Mouse (Mus musculus): Measurements from ENCODE around the gene Trim31. TPM values are rescaled to one million over a fixed set of nuclear protein-coding genes. Genes with fewer than 3 reads are reported as not detected.
"Not testable (repeated sequence)": the region's sequence is repeated elsewhere in the genome, so short reads cannot be mapped to it uniquely, and the experiment has no call there.

Trim31 gene
- not detected for total RNA-seq (2021)
- long read RNA-seq, experiment 1: 0 reads
- long read RNA-seq, experiment 2: 0 reads

DNA sequence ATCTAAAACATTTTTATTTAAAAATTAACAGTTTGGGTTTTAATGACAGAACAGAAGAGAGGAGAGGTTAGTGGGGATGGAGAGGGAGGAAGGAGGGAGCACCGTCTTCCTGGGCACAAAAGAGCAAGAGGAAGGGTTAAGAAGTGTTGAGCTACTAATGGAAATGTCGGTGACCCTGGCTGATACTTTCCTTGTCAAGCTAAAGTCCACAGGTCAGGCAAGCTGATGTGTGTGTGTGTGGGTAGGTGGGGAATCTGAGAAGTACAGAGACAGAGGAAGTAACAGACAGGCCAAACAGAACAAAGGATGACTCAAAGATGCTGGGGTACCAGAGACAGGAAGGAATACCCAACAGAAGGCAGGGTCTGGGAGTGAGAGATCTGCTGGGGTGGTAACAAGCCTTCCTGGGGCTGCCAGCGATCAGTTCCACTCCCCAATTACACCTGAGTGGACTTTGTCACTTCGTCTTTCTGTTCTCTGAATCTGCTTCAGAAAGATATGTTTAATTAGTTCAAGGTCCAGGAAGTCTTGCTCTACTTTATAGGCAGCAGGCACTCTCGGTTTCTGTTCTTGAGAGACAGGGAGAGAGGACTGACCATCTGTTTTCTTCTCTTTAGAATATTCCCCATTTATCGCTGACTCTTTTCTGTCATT lies at the start of gene Trim31:
TSS of gene Trim31 (plus strand) at position 567 of the 654 bp plus-strand sequence.
- no peak for DNase-seq (ENCODE audit: low spot score in 2 of 2)

DNA sequence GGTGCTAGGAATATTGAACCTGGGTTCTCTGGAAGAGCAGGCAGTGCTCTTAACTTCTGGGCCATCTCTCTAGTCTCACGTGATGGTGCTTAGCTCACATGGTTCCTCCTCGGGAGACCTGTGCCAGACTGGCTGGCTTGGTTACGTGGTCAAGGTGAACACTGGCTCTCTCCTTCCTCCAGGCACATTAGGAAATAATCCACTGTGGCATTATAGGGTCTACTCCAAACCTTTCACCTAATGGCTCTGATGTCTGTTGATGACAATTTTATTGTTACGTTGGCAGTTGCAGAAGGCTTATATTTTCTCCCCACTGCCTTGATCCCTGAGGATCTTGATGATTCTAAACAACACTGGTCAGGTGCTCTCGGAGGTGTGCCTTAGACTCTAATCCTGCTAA lies 49.0 kb upstream of the Trim31 start:
- no peak for DNase-seq (ENCODE audit: low spot score in 2 of 2)

DNA sequence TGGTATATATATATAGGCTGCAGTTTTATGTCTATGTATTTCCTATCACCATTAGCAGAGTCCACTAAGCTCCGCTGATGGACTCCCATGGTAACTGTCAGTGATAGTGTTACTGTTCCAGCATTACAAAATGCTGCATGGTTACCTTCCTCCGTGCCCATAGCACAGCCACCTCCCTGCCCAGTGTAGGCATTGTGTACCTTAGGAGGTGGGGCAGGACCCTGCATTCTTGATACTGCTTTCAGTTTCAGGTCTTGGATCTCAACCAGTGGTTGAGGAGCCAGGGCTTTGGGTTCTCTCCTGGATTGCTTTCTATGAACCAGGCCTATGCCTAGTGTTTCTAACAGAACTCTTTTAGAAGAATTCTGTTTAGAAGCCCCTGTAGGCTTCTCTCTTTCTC lies 47.9 kb upstream of the Trim31 start:
- DNase-seq (ENCODE audit: low spot score in 2 of 2): no peak

GRCm38 (mm10) chr17:36851200-36851599 lies 46.7 kb upstream of the Trim31 start:
- DNase-seq (ENCODE audit: low spot score in 2 of 2): no peak

DNA sequence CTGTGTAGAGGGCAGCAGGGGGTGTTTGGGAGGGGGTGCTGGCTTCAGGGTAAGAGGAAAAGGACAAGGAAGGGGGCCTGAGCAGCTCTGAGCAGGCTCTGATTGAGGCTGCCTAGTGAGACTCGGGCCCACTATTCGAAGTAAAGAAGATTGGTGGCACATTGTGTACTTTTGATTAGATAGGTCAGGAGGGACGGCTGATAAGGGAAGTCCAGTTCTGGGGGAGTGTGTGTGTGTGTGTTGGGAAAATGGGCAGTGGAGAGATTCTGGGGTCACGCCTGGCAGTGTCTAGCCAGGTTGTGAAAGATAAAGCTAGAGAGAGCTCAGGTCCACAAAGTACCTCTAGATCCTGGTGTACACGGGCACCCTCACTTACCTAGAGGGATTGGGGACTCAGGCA lies 46.3 kb upstream of the Trim31 start:
- no peak for DNase-seq (ENCODE audit: low spot score in 2 of 2)

- no peak for DNase-seq (ENCODE audit: low spot score in 2 of 2)
Observed at GRCm38 (mm10) chr17:36855484-36855883, 42.4 kb upstream of the Trim31 start.

DNA sequence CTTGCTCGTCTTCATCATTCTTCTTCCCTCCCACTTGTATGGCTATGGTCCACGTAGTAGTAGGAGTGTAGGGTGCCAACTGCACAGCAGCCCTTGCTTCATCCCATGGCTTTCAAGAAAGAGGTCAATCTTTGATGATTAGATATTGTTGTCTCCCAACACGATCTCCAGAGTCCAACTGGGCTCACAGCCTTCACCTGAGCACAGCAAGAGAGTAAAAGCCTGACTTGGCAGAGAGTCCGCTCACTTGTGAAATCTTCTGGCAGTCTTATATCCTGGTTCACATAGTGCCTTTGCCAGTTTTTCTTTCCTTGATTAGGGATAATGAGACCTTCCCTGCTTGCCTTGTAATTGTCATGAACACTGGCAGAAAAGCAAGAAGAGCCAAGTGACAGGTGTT lies 41.7 kb upstream of the Trim31 start:
- DNase-seq (ENCODE audit: low spot score in 2 of 2): no peak

GRCm38 (mm10) chr17:36858181-36858580 lies 39.7 kb upstream of the Trim31 start:
- DNase-seq (ENCODE audit: low spot score in 2 of 2): no peak

- DNase-seq (ENCODE audit: low spot score in 2 of 2): no peak
Observed at GRCm38 (mm10) chr17:36861680-36862079, 36.2 kb upstream of the Trim31 start.

DNA sequence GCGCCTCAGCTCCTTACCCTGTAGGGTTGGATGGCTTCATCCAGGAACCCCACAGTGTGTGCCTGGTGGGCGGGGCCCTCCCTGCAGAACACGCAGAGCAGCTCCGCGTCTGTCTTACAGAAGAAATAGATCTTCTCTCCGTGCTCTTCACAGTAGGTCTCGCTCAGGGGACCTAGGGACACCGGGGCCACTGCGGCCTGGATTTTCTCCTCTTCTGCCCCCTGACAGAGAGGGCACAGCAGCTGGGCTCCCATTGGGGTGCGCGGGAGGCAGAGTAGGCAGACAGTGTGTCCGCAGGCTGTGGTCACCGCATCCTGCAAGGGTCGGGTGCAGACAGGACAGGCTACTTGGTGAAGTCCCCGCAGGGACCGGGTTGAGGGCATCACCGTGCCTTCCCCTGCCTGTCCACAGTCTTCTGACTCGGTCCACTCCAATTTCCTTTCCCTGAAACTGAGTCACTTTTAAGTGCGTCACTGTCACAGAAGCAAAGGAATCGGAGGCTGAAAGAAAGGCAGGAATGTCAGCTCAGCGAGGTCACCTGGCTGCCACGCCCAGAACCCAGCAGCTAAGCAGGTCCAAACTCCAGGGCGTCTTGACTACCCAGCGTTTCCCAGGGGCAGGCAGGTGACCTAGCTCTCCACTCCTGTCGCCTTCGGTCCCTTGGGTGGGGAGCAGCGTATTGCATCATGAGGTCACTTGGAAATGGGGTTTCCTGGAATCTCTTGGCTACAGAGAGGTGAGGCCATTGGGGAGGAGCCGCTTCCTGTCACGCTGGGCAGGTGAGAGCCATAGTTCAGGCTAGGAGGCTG lies 31.0 kb upstream of the Trim31 start, which contains the start of gene Trim15:
TSS of gene Trim15 (minus strand) at position 492 of the 809 bp plus-strand sequence.
- DNase-seq (ENCODE audit: low spot score in 2 of 2): no peak

DNA sequence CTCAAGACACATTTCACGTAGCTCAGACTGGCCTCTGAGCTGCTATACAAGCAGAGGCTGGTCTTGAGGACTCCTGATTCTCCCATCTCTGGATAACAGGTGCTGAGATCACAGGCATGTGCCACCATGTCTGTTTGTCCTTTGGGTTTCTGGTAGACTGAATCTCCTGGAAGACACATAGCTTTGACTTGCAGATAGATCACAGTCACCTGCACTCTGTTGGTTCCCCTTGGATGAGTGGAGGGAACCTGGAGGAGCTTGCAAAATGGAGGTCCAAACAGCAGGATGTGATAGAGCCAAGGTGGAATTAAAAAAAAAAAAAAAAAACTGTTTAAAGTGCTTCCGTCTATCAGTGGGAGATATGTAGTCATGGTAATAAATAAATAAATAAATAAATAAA lies 29.1 kb upstream of the Trim31 start:
- DNase-seq (ENCODE audit: low spot score in 2 of 2): no peak

DNA sequence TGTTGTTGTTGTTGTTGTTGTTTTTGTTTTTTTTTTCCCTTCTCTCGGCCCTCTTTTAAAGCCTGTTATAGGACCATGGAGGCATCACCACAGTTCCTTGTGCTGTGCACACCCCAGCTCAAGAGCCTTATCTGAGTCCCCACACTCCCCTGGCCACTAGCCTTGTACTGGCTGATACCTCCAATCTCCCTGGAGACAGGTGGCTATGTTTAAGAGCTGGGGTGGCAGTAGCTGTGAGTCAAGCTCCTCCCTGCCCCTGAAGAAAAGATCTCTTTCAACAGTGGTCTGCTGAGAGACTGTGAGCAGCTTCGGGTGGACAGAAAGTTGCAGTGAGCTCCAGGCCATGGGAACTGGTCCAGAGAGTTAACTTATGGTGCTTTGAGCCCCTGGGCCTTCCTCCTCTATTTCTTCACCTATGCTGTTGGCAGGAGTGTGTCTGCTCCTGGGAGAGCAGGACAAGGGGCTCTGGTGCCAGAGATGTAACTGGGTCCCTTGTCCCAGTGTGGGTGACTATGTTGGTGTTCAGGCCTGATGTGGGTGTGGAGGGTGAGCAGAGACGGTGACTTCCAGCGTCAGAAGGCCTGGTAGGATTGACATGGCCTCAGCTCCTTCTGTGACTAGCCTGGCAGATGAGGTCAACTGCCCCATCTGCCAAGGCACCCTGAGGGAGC lies 28.5 kb upstream of the Trim31 start, which contains the start of gene Trim10:
TSS of gene Trim10 (plus strand) at position 291 of the 671 bp plus-strand sequence.
- no peak for DNase-seq (ENCODE audit: low spot score in 2 of 2)

DNA sequence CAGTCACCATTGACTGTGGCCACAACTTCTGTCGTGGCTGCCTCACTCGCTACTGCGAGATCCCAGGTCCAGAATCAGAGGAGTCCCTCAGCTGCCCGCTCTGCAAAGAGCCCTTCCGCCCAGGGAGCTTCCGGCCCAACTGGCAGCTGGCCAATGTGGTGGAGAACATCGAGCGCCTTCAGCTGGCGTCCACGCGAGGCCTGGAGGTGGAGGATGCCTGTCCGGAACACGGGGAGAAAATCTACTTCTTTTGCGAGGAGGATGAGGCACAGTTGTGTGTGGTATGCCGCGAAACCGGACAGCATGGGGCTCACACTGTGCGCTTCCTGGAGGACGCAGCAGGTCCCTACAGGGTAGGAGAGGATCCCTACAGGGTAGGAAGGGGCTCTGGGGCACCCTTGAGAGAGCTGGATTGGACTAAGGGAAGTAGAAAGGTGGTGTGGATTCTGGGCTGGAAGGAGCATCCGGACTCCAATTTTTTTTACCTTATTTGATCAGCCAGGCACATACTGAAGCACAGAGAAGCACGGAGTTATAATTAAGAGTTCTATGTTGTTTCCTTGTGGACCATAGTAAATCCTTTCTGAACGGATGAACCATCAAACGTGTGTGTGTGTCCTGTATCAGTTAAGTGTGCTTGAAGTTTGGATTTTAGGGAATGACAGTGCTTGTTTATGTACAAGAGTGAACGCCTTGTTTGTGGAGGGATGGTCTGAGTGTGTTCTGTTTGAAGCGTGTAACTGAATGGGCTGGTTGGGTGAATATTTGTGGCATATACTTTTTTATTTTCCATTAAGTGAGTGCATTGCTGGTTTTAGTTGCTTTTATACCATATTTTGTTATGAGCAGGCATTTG lies 27.7 kb upstream of the Trim31 start:
- DNase-seq (ENCODE audit: low spot score in 2 of 2): no peak

GRCm38 (mm10) chr17:36874636-36875035 lies 23.3 kb upstream of the Trim31 start:
- DNase-seq (ENCODE audit: low spot score in 2 of 2): no peak

GRCm38 (mm10) chr17:36883350-36883749 lies 14.6 kb upstream of the Trim31 start:
- no peak for DNase-seq (ENCODE audit: low spot score in 2 of 2)

- no peak for DNase-seq (ENCODE audit: low spot score in 2 of 2)
Observed at GRCm38 (mm10) chr17:36885132-36885790, 12.7 kb upstream of the Trim31 start.

DNA sequence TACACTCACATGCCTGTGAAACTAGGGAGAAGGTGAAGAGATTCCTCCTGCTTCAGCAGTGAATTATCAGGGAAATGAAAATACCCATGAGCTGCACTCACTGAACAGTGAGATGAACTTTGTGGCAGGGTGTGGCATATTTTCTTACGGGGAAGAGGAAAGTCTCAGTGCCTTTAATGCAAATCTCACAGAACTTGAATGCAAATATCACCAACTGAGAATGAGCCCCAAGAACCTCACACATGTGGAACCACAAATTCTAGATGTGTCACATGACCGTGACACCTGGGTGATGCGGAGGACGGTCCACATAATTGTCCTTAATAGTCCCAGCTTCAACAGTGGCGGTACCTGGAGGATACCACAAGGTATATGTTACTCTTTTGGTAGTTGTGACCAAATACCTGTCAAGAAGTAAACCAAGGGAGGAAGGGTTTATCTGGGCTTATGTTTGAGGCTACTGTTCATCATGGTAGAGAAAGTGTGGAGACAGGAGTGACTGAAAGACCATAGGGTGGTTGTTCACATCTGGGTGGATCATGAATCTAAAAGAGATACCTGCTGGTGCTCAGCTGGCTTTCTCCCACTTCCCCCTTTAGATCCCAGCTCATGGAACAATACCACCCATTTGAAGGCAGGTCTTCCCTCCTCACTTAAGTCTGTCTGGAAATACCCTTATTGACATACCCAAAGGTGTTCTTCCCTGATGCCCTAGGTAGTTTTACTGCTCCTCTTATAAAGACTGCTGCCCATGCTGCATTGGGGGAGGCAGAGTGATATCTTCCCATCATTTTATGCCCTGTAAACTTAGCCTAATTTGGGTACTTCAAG lies 7.6 kb upstream of the Trim31 start, which contains the start of gene Trim40:
TSS of gene Trim40 (minus strand) at position 51 of the 831 bp plus-strand sequence.
- no peak for DNase-seq (ENCODE audit: low spot score in 2 of 2)

GRCm38 (mm10) chr17:36891496-36891895 lies 6.4 kb upstream of the Trim31 start:
- not testable (repeated sequence) for DNase-seq (ENCODE audit: low spot score in 2 of 2)

GRCm38 (mm10) chr17:36892362-36892761 lies 5.6 kb upstream of the Trim31 start:
- DNase-seq (ENCODE audit: low spot score in 2 of 2): no peak

Data from gastrocnemius, postnatal 4 days (tissue).